ENCODE assay signal across 24 mouse cellular contexts in the genomic region with DNA sequence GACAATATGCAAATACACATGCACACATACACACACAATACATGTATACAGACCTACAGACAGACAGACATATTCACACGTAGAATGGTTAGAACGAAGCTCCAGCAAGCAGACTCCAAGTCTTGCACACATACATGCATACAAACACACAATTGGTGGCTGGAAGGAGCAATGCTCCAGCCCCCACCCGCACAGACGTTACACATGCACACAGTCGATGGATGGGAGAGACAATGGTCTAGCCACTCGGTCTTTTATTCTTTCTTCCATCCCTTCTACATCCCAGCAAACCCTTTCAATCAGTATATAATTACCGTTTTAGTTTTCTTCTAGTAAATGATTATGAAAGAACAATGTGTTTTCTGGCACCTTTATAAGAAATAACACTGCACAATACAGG.
"Had no signal": no experiment of that assay in that cellular context is flagged by ENCODE, and none has a peak within 500 bp of the region (broad histone marks: within the 10 kb centered on the region; RNA-seq: fewer than 3 reads in every experiment).

No protein-coding gene starts in this region.

- DNase-seq: kidney, postnatal 25 days; layer of hippocampus, adult 9-11 months; liver; lung, adult 18-20 months; lung, postnatal 10 days; lung, postnatal 36 days; midbrain, embryonic 14.5 days; right cerebral cortex, adult 18-20 months; right cerebral cortex, postnatal 14 days; right cerebral cortex, postnatal 4 days; thymus, adult 2 months; thymus, postnatal 25 days had no signal

- H3K4me3 ChIP-seq: layer of hippocampus, adult 2 months; limb, embryonic 10.5 days; limb, embryonic 13.5 days; liver, embryonic 12.5 days; liver, embryonic 15.5 days; lung, embryonic 15.5 days; megakaryocyte, embryonic 14.5 days; midbrain, embryonic 10.5 days; neural tube, embryonic 12.5 days; neural tube, embryonic 15.5 days had no signal

- H3K9ac ChIP-seq: limb, embryonic 13.5 days; liver, embryonic 12.5 days; liver, embryonic 15.5 days; lung, embryonic 15.5 days; neural tube, embryonic 12.5 days; neural tube, embryonic 15.5 days had no signal

- H3K4me1 ChIP-seq: limb, embryonic 10.5 days; neural tube, embryonic 12.5 days; neural tube, embryonic 15.5 days had no signal

- H3K27me3 ChIP-seq: limb, embryonic 13.5 days; liver, embryonic 15.5 days; lung, embryonic 15.5 days; neural tube, embryonic 12.5 days; neural tube, embryonic 15.5 days had no signal

- H3K27ac ChIP-seq: kidney, postnatal 0 days; layer of hippocampus, adult 2 months; limb, embryonic 10.5 days; limb, embryonic 13.5 days; liver, embryonic 12.5 days; liver, embryonic 15.5 days; lung, embryonic 15.5 days; neural tube, embryonic 12.5 days; neural tube, embryonic 15.5 days; stomach, postnatal 0 days had no signal

- H3K4me2 ChIP-seq: limb, embryonic 13.5 days; liver, embryonic 12.5 days; liver, embryonic 15.5 days; lung, embryonic 15.5 days; neural tube, embryonic 12.5 days; neural tube, embryonic 15.5 days had no signal

- H3K9me3 ChIP-seq: limb, embryonic 10.5 days; limb, embryonic 13.5 days; liver, embryonic 12.5 days; liver, embryonic 15.5 days; lung, embryonic 15.5 days; megakaryocyte, embryonic 14.5 days; midbrain, embryonic 10.5 days; neural tube, embryonic 12.5 days; neural tube, embryonic 15.5 days had no signal

- H3K36me3 ChIP-seq: limb, embryonic 10.5 days; limb, embryonic 13.5 days; liver, embryonic 12.5 days; liver, embryonic 15.5 days; lung, embryonic 15.5 days; midbrain, embryonic 10.5 days; neural tube, embryonic 12.5 days; neural tube, embryonic 15.5 days had no signal

- ATAC-seq: liver, embryonic 12.5 days had no signal
